Mouse (Mus musculus): Measurements from ENCODE around the gene Fktn. TPM values are rescaled to one million over a fixed set of nuclear protein-coding genes. Genes with fewer than 3 reads are reported as not detected.
A peak's percentile ranks its signal among the peaks of the same experiment; 100 is the strongest.

Gene Fktn
- polyA plus RNA-seq, 1 experiment from 2014 or later, result 16.4 TPM

DNA sequence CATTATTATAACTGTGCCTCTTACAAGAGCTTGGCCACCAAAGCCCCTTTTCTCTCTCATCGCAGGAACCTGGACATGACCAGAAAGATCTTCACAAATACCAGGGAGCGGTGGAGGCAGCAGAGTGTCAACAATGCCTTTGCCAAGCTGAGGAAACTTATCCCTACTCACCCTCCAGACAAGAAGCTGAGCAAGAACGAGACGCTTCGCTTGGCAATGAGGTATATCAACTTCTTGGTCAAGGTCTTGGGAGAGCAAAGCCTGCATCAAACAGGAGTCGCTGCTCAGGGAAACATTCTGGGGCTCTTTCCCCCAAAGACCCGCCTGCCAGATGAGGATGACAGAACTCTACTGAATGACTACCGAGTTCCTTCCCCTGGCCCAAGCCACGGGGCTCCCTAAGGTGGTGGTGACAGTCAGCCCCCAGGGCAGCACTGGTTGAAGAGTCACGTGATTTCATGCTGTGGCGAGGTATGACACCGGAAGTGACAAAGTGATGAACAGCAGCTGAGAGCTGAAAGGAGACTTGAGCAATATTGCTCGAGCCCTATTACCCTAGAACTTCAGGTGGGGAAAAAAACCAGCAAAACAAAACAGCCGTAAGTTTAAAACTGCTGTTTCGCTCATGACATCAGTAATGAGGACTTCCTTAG is 72.1 kb downstream of the Fktn start:
- H3K27me3 ChIP-seq (ENCODE audit: control insufficient read depth, insufficient read depth, low read length), result no peaks in the 10 kb centered on the region
- H3K4me3 ChIP-seq (replicated peaks; ENCODE audit: low read length), result no peak overlapping the region
- no peaks in the 10 kb centered on the region for H3K4me1 ChIP-seq (ENCODE audit: control insufficient read depth, insufficient read depth, low read length)
- no peak overlapping the region for H3K27ac ChIP-seq (ENCODE audit: low read length)
- no peak overlapping the region for H3K9ac ChIP-seq (ENCODE audit: low read length)
- no peaks in the 10 kb centered on the region for H3K9me3 ChIP-seq (replicated peaks; ENCODE audit: control insufficient read depth, low read length)
- WGBS, result 77% methylated on average over 15 of the region's 15 CpGs
- no peak overlapping the region for H3K4me2 ChIP-seq (ENCODE audit: low read depth, low read length)
- no peak for ATAC-seq (ENCODE audit: insufficient read depth, low FRiP score)
- H3K36me3 ChIP-seq (ENCODE audit: control insufficient read depth, insufficient read depth, low read length), result no peaks in the 10 kb centered on the region

DNA sequence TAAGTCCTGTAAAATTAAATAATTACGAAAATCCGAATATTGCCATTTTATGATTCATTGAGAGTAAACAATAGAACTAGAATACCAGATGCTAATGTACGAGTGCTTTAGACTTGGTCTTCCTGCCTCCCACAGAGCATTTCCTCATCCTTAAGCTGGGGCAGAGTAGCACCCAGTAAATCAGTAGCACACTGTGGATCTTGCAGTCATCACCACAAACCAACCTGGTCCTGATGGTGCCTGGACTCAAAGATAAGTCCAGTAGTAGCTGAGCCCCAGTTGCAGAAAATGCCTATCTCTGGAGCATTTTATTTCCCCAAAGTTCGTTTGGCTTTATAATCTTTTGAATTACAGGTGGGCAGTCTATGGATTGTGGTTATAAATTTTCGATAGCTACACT is 73.1 kb downstream of the Fktn start:
- Histone ChIP-seq H3K36me3 (ENCODE audit: control insufficient read depth, insufficient read depth, low read length) (no peaks in the 10 kb centered on the region), H3K27ac (ENCODE audit: low read length) (no peak overlapping the region), H3K4me1 (ENCODE audit: control insufficient read depth, insufficient read depth, low read length) (no peaks in the 10 kb centered on the region), H3K9me3 (replicated peaks; ENCODE audit: control insufficient read depth, low read length) (no peaks in the 10 kb centered on the region), H3K4me3 (replicated peaks; ENCODE audit: low read length) (no peak overlapping the region), H3K9ac (ENCODE audit: low read length) (no peak overlapping the region), H3K27me3 (ENCODE audit: control insufficient read depth, insufficient read depth, low read length) (no peaks in the 10 kb centered on the region), H3K4me2 (ENCODE audit: low read depth, low read length) (no peak overlapping the region)
- 71% methylated on average over 5 of the region's 5 CpGs for WGBS
- ATAC-seq (ENCODE audit: insufficient read depth, low FRiP score), result no peak

DNA sequence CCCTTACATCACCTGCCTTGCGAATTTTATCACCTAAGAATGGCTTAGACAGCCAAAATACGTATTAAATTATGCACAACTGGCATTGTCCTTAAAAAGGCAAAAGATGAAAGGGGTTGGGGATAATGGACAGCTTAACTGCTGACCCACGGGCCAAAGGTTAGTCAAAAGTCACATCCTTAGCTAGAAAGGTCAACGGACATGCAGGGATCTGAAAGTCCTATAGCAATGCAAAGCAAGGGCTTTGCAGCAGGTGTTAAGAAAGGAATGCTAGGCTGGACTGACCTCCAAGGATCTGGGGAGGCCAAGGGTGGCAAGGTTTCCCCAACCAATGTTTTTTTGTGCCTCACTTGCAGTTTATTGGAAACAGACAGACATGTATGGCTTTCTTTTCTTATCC is 75.5 kb downstream of the Fktn start:
- H3K27ac ChIP-seq (ENCODE audit: low read length), result no peak overlapping the region
- 27% methylated on average over 4 of the region's 4 CpGs for WGBS
- H3K9me3 ChIP-seq (replicated peaks; ENCODE audit: control insufficient read depth, low read length), result no peaks in the 10 kb centered on the region
- no peak overlapping the region for H3K4me2 ChIP-seq (ENCODE audit: low read depth, low read length)
- no peak overlapping the region for H3K9ac ChIP-seq (ENCODE audit: low read length)
- no peaks in the 10 kb centered on the region for H3K36me3 ChIP-seq (ENCODE audit: control insufficient read depth, insufficient read depth, low read length)
- H3K27me3 ChIP-seq (ENCODE audit: control insufficient read depth, insufficient read depth, low read length), result no peaks in the 10 kb centered on the region
- no peak for ATAC-seq (ENCODE audit: insufficient read depth, low FRiP score)
- H3K4me3 ChIP-seq (replicated peaks; ENCODE audit: low read length), result no peak overlapping the region
- H3K4me1 ChIP-seq (ENCODE audit: control insufficient read depth, insufficient read depth, low read length), result no peaks in the 10 kb centered on the region

- H3K36me3 ChIP-seq (ENCODE audit: control insufficient read depth, insufficient read depth, low read length), result no peaks in the 10 kb centered on the region
- H3K27me3 ChIP-seq (ENCODE audit: control insufficient read depth, insufficient read depth, low read length), result no peaks in the 10 kb centered on the region
- H3K4me2 ChIP-seq (ENCODE audit: low read depth, low read length), result no peak overlapping the region
- no peaks in the 10 kb centered on the region for H3K9me3 ChIP-seq (replicated peaks; ENCODE audit: control insufficient read depth, low read length)
- ATAC-seq (ENCODE audit: insufficient read depth, low FRiP score), result no peak
- no peak overlapping the region for H3K4me3 ChIP-seq (replicated peaks; ENCODE audit: low read length)
- no peak overlapping the region for H3K9ac ChIP-seq (ENCODE audit: low read length)
- H3K27ac ChIP-seq (ENCODE audit: low read length), result no peak overlapping the region
- WGBS, result 86% methylated on average over 5 of the region's 5 CpGs
- H3K4me1 ChIP-seq (ENCODE audit: control insufficient read depth, insufficient read depth, low read length), result no peaks in the 10 kb centered on the region
Observed at GRCm38 (mm10) chr4:53794257-53794966, 80.6 kb downstream of the Fktn start.

- Histone ChIP-seq H3K4me1 (ENCODE audit: control insufficient read depth, insufficient read depth, low read length) (no peaks in the 10 kb centered on the region), H3K36me3 (ENCODE audit: control insufficient read depth, insufficient read depth, low read length) (no peaks in the 10 kb centered on the region), H3K4me3 (replicated peaks; ENCODE audit: low read length) (no peak overlapping the region), H3K27ac (ENCODE audit: low read length) (no peak overlapping the region), H3K4me2 (ENCODE audit: low read depth, low read length) (no peak overlapping the region), H3K9me3 (replicated peaks; ENCODE audit: control insufficient read depth, low read length) (no peaks in the 10 kb centered on the region), H3K27me3 (ENCODE audit: control insufficient read depth, insufficient read depth, low read length) (no peaks in the 10 kb centered on the region), H3K9ac (ENCODE audit: low read length) (no peak overlapping the region)
- WGBS, result 59% methylated on average over 2 of the region's 2 CpGs
- no peak for ATAC-seq (ENCODE audit: insufficient read depth, low FRiP score)
Observed at GRCm38 (mm10) chr4:53795086-53795485, 81.3 kb downstream of the Fktn start.

DNA sequence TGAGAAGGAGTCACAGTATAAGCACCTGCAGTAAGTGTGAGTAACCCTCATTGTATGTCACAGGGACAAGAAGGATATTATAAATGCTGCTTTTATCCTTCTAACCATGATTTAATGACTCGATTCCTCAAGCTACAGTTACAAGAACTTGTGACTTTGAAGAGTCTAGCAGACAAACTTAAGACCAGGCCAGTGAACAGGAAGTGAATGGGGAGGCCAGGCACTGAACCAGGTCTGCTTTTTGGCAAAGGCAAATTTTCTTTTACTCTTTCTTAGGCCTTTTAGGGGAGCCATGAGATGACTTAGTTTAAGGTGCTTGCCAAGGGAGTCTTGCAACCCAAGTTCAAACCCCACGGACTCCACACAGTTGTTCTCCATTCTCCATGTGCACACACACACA is 81.9 kb downstream of the Fktn start:
- Histone ChIP-seq H3K9me3 (replicated peaks; ENCODE audit: control insufficient read depth, low read length) (no peaks in the 10 kb centered on the region), H3K4me3 (replicated peaks; ENCODE audit: low read length) (no peak overlapping the region), H3K4me2 (ENCODE audit: low read depth, low read length) (no peak overlapping the region), H3K27me3 (ENCODE audit: control insufficient read depth, insufficient read depth, low read length) (no peaks in the 10 kb centered on the region), H3K9ac (ENCODE audit: low read length) (no peak overlapping the region), H3K36me3 (ENCODE audit: control insufficient read depth, insufficient read depth, low read length) (no peaks in the 10 kb centered on the region), H3K27ac (ENCODE audit: low read length) (no peak overlapping the region), H3K4me1 (ENCODE audit: control insufficient read depth, insufficient read depth, low read length) (no peaks in the 10 kb centered on the region)
- WGBS, result 78% methylated on average over 2 of the region's 2 CpGs
- no peak for ATAC-seq (ENCODE audit: insufficient read depth, low FRiP score)

GRCm38 (mm10) chr4:53796865-53797772 is 83.3 kb downstream of the Fktn start:
- no peaks in the 10 kb centered on the region for H3K9me3 ChIP-seq (replicated peaks; ENCODE audit: control insufficient read depth, low read length)
- no peaks in the 10 kb centered on the region for H3K27me3 ChIP-seq (ENCODE audit: control insufficient read depth, insufficient read depth, low read length)
- no peak overlapping the region for H3K27ac ChIP-seq (ENCODE audit: low read length)
- ATAC-seq (ENCODE audit: insufficient read depth, low FRiP score), result no peak
- no peak overlapping the region for H3K9ac ChIP-seq (ENCODE audit: low read length)
- H3K4me3 ChIP-seq (replicated peaks; ENCODE audit: low read length), result no peak overlapping the region
- H3K4me2 ChIP-seq (ENCODE audit: low read depth, low read length), result no peak overlapping the region
- H3K4me1 ChIP-seq (ENCODE audit: control insufficient read depth, insufficient read depth, low read length), result no peaks in the 10 kb centered on the region
- WGBS, result 23% methylated on average over 18 of the region's 18 CpGs
- H3K36me3 ChIP-seq (ENCODE audit: control insufficient read depth, insufficient read depth, low read length), result no peaks in the 10 kb centered on the region

- Histone ChIP-seq H3K9ac (ENCODE audit: low read length) (no peak overlapping the region), H3K4me3 (replicated peaks; ENCODE audit: low read length) (no peak overlapping the region), H3K4me2 (ENCODE audit: low read depth, low read length) (no peak overlapping the region), H3K4me1 (ENCODE audit: control insufficient read depth, insufficient read depth, low read length) (no peaks in the 10 kb centered on the region), H3K36me3 (ENCODE audit: control insufficient read depth, insufficient read depth, low read length) (no peaks in the 10 kb centered on the region), H3K27me3 (ENCODE audit: control insufficient read depth, insufficient read depth, low read length) (no peaks in the 10 kb centered on the region), H3K27ac (ENCODE audit: low read length) (no peak overlapping the region), H3K9me3 (replicated peaks; ENCODE audit: control insufficient read depth, low read length) (no peaks in the 10 kb centered on the region)
- 45% methylated on average over 7 of the region's 7 CpGs for WGBS
- 0 out of 2 replicates have a peak, but pooled peaks have one; percentile 21 for ATAC-seq (ENCODE audit: insufficient read depth, low FRiP score)
Observed at GRCm38 (mm10) chr4:53798896-53799676, 85.3 kb downstream of the Fktn start.
